Mouse (Mus musculus): ENCODE data around the gene Aspscr1.
"Not testable (repeated sequence)": the region's sequence is repeated elsewhere in the genome, so short reads cannot be mapped to it uniquely, and the experiment has no call there.

Aspscr1 gene

DNA sequence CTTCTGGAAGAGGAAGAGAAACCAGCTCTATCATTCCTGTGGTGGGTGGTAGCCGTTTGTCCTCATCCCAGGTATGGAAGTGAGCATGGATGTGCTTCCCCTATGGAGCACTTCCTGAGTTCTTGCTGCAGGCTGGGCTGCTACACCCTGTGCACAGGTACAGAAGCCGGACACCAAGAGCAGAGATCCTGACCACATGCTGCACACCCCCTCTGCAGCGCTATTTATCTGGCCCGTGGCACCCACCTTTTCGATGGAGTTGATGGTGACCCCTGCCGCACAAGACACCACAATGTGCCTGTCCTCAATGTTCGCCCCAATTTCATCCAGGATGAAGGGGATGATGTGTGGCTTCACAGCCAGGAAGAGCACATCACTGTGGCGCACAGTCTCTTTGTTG lies 30.9 kb upstream of the Aspscr1 start:
- no peak for DNase-seq (ENCODE audit: low spot score in 2 of 2)

DNA sequence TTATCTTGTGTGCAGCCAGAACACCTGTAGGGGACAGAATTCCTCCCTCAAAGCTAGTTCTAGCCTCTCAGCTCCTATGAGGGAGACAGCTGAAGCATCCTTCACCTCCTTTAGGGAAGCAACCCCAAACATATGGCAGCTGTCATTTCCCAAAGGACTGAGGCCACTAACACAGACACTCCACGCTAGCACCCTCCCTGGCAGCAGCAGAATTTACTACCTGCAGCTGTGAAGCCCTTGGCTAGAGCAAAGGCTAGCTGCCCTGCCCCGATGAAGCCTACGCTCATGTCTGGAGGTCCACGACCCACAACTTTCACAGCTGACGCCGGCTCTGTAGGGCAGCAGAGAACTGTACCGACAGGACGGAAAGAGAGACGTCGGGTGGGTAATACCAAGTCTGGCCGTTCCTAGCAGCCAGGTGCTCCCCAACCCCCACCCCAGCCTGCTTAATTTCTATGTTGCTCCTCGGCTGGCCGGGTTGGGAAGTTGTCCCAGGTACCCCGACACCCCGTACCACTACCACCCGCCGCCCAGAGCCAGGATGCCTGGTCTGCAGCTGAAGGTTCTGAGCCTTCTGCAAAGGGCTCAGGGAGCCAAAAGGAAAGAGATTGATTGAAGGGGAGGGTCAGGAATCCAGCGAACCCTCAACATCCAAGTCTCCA lies 29.7 kb upstream of the Aspscr1 start:
- DNase-seq (ENCODE audit: low spot score in 2 of 2): no peak

DNA sequence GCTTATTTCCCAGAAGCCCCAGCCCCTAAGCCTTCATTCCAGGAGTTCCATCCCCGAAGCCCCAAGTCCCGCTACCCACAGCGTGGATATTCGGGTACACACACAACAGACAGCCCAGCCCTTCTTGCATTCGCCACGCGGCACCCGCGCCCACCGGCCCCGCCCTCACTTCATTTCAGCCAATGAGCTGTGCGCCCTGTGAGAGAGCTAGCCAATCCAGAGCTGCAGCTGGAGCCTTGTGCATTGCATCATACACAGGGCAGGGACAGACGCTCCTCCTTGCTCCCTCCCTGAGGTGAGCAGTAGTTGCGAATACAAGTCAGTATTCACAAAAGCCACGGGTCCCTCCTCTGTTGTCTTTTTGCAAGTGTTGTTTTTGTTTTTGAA lies 29.2 kb upstream of the Aspscr1 start, which contains the start of gene Pycr1:
Pycr1 (minus strand) TSS at position 169 of the 387 bp plus-strand sequence.
- peak; percentile 82 to 92 for DNase-seq (ENCODE audit: low spot score in 2 of 2)

GRCm38 (mm10) chr11:120647047-120647830 lies 25.5 kb upstream of the Aspscr1 start:
- DNase-seq (ENCODE audit: low spot score in 2 of 2): no peak

DNA sequence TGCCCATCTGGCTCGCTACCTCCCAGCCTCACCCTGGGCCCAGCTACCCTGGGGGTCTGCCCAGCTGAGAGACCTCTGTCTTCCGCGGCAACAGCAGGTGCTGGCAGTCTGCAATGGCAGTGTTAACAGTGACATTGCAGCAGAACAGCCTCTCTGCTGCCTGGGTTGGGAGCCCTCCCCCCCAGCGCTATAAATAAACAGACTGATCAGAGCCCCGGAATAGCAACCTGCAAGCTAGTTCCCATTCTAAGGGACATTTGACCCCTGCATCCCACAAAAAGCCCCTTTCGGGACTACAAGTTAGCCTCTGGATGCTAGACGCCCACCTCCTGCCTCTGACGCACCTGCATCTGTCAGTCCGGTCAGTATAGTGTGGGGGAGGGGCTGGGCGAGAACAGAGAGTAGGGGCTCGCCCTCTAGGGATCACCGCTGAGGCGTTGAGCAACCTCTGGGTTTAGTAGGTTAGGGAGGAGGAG lies 24.7 kb upstream of the Aspscr1 start, which contains the start of gene Myadml2:
Myadml2 (minus strand) TSS at position 158 of the 476 bp plus-strand sequence.
- DNase-seq (ENCODE audit: low spot score in 2 of 2): no peak

DNA sequence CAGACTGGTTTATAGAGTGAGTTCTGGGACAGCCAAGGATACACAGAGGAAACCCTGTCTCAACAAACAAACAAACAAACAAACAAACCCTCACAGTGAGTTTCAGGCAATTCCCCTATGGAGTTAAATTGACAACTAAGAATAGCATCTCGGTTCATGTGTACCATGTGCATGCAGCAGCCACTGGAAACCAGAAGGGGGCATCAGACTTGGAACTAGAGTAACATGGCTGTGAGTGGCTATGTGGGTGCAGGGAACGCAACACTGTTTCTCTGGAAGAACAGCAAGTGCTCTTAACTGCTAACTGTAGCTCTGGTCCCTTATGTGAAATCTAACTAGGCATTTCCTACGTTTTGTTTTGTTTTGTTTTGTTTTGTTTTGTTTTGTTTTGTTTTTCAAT lies 20.9 kb upstream of the Aspscr1 start:
- DNase-seq (ENCODE audit: low spot score in 2 of 2): no peak

DNA sequence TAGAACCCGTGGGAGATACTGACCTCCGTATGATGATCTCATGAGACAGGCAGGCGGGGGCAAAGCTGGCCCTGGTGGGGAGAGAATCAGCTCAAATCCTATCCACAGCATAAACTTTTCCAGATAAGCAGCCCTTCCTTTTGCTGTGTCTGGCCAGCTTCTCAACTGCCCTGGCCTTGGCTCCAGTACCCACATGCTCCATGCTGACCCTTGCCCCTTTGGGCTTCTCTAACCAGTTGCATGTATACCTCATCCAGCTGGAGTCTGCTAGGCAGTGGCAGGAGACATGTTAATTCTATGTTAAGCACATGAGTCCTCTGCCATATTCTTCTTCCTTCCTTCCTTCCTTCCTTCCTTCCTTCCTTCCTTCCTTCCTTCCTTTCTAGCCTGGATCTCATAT lies 18.0 kb upstream of the Aspscr1 start:
- DNase-seq (ENCODE audit: low spot score in 2 of 2): no peak

DNA sequence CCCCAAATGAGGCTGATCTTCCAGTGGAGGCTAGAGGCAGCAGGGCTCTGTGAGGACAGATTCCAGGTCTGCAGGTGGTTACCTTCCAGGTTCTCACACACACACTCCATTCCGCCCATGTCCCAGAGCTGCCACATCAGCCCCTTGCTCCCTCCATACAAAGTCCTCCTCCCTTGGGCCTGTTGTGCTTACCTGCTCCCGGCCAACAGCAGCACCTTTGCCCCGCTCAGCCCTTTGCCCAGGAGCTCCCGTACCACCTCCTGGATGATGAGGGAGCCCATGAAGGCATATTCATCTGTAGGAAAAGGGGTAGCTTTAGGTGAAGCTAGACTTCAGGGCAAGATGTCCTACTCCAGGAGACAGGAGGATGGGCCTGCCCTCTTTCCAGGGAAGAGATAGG lies 15.5 kb upstream of the Aspscr1 start:
- no peak for DNase-seq (ENCODE audit: low spot score in 2 of 2)

- peak in 1 of 2 experiments; percentile 71 for DNase-seq (ENCODE audit: low spot score in 2 of 2)
Measured at GRCm38 (mm10) chr11:120658876-120659410, 13.8 kb upstream of the Aspscr1 start.

DNA sequence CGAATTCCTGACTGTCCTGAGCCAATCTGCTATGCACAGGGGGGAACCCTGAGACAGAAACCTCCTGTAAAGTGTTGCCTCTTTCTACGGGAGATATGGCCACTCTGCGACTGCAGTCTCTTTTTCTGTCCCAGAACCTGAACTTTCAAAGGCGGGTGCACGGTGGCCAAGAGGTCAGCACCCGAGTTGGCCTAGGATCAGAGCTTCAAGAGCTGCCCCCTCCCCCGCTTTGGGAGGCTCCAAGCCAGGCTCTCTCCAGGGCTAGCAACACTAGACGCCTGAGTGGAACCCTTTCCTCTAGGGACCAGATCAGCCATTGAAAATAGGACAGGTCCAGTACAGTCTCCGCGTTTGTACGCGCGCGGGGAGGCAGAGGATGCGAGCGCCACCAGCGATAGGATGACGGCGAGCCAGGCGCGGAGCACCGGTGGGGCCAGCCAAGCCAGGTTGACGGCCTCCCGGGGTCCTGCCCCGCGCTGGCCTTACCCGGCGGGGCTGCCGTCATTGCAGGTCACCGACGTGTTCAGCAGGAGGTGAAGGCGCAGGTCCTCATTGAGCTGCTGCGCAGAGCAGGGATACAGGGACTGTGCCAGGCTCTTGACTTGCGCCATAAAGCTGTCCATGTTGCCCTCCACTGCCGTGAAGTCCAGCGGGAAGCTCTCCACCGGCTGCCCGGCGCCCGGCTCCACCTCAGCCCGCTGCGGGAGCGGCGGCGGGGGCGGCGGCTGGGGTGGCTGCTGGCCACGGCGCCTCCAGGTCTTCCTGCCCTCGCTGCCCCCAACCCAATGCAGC lies 13.1 kb upstream of the Aspscr1 start:
- DNase-seq (ENCODE audit: low spot score in 2 of 2): no peak

DNA sequence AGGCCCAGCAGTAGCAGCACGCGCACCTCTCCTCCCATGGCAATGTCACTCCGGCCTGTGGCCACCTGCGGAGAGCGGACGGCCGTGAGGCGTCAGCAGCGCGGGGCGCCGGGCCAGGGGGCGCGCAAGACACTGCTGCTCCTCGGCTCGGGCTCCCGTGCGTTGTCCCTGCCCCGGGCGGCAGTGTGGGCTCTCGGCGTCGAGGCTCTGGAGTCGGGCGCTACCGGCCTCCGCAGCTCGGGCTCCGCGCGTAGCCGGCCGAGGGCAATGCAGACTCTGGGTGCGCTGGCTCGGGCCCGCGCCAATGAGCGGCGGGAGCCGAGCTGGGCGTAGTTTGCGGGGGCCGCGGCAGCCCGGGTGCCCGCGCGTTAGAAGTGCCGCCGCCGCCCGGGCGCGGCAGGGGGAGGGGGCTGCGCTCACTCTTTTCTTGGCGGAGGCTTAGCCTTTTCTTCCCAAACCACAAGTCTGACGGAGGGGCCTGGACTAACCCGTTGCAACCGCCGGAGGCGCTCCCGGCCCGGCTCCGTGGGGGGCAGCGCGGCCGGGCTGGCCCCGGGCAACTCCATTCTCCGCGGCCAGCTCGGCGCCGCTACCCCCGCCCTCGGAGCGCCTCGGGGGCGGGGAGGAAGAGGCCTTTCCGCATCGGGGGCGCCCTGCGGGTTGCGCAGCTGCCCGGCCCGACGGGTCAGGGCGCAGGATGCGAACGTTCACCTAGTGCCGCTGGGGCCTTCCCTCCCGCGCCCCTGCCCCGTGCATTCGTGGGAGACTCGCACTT lies 12.3 kb upstream of the Aspscr1 start:
- DNase-seq (ENCODE audit: low spot score in 2 of 2): peak in 1 of 2 experiments; percentile 39

DNA sequence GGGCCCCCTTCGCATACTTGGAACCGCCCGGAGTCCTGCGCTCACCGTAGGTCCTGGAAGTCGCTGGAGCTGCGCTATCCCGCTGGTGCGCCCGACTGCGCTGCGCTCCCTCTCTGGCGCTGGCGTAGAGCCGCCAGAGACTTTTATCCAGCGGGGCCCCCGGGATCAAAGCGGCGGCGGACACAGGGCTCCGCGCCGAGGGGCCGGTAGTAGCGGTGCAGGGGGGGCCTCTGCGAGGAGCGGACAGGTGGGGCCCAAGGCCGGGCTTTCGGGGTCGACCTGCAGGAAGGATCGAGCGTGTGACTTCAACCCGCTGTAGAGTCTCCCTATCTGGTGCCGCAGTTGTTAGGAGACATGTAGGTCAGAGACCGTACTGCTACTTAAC lies 11.7 kb upstream of the Aspscr1 start, which contains the start of gene Notum:
Notum (minus strand) TSS at position 100 of the 385 bp plus-strand sequence.
- DNase-seq (ENCODE audit: low spot score in 2 of 2): no peak

- no peak for DNase-seq (ENCODE audit: low spot score in 2 of 2)
Measured at GRCm38 (mm10) chr11:120662759-120663158, 10.0 kb upstream of the Aspscr1 start.

GRCm38 (mm10) chr11:120663714-120664113 lies 9.1 kb upstream of the Aspscr1 start:
- DNase-seq (ENCODE audit: low spot score in 2 of 2): no peak

DNA sequence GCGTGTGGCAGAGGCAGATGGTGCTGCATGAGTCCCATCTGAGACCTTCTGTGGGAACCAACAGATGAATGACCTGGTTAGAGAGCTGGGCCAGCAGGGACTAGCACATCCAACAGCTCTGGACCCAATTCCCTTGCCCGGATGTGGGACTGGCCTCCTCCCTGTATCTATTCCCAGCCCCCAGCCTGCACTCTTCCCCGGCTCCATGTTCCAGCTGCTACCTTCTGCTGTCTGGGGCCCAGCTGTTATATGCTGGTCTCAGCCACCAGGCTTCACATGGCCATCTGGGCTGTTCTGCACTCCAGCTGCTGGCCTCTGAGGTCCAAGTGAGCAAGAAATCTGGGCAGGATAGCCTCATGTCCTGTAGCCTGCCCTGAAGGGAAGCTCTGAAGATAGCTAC lies 7.4 kb upstream of the Aspscr1 start:
- no peak for DNase-seq (ENCODE audit: low spot score in 2 of 2)

GRCm38 (mm10) chr11:120666617-120667016 lies 6.2 kb upstream of the Aspscr1 start:
- no peak for DNase-seq (ENCODE audit: low spot score in 2 of 2)

GRCm38 (mm10) chr11:120673594-120674122 lies 885 bp downstream of the Aspscr1 start:
- DNase-seq (ENCODE audit: low spot score in 2 of 2): no peak

- not testable (repeated sequence) for DNase-seq (ENCODE audit: low spot score in 2 of 2)
Measured at GRCm38 (mm10) chr11:120675875-120676274, 3.1 kb downstream of the Aspscr1 start.

DNA sequence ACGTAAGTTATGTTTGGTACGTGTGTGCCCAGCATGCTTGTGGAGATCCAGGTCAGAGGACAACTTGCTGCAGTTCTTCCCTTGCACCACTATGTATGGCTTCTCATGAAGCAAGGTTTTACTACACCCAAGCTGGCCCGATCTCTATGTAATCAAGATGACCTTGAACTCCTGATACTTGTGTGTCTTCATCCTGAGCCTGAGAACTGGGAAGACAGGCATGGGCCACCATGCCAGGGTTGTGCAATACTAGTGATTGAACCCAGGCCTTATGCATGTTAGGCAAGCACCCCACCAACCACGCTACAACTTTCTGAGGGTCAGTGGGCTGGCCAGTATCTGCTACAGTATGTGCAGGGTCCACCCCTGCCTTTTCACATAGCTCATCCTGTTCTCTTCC lies 4.2 kb downstream of the Aspscr1 start:
- DNase-seq (ENCODE audit: low spot score in 2 of 2): no peak

DNA sequence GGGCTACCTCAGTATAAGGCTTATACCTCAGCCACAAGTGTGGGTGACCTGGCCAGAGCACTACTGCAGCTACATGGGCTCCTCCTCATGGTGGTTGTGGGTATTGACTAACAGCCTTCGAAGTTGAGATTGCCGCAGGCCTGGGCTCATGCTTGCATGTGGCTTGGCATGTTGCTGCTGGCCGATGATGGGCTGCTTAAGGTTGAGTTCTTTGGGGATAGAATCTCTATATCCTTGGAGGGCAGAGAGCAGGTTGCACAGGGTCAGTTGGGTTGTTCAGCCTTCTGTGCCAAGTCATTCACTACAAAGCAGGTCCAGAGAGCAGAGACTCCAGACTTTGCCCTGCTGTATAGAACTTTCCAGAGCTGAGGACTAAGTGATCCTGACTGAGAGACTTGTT lies 7.1 kb downstream of the Aspscr1 start:
- DNase-seq (ENCODE audit: low spot score in 2 of 2): no peak

DNA sequence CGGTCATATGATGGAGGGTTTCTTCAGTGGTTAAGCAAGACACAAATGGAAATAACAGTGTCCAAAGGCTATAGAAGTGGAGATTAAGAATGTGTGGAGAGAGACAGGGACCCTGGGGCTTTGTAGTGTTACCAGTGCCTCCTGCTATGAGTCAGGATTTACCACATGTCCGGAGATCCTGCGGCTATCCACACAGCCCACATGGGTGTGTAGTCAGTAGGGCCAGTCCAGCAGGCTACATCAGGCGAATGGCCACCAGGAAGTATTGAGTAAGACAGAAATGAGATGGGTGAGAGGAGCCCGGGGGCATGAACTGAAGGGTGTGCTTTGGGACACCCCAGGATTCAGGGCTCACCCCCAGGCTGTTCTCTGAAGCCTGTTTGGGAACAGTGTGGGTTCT lies 9.9 kb downstream of the Aspscr1 start:
- DNase-seq (ENCODE audit: low spot score in 2 of 2): no peak
